Mouse (Mus musculus) layer of hippocampus, postnatal 10 days (tissue): ENCODE data around the gene Cpd. TPM values are rescaled to one million over a fixed set of nuclear protein-coding genes. Genes with fewer than 3 reads are reported as not detected.
"Not testable (repeated sequence)": the region's sequence is repeated elsewhere in the genome, so short reads cannot be mapped to it uniquely, and the experiment has no call there.

Experiments
- DNase-seq, 2 experiments: peaks; one replicate each; pipeline ENCODE4 v3.0.0; 2021; ENCODE audit warnings: low spot score in 2 of 2
- total RNA-seq, 2 experiments: library from RNA; stranded (reverse); gene quantifications; 2 replicates each; pipeline ENCODE4 v1.2.3; 2021

Gene Cpd
- total RNA-seq, 2 experiments from 2014 or later, result 78.0 to 78.1 TPM

DNA sequence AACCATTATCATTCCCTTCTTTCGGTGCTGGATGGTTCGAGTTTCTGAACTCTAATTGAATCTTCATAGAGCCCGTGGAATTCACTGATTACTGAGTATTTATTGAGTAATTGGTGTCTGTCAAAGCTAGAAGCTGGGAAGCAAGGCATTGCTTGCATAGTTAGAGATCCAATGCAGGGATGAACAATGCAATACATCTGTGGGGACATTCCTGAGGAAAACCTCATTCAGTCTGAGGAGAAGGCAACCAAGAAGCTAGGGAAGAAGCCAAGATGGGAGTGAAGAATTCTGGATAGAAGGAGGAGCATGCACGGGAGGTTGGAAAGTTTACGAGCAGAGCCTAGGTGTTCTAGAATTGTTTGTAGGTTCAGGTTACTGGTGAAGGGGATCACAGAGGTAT is 1.3 kb upstream of the Cpd start:
- no peak for DNase-seq

DNA sequence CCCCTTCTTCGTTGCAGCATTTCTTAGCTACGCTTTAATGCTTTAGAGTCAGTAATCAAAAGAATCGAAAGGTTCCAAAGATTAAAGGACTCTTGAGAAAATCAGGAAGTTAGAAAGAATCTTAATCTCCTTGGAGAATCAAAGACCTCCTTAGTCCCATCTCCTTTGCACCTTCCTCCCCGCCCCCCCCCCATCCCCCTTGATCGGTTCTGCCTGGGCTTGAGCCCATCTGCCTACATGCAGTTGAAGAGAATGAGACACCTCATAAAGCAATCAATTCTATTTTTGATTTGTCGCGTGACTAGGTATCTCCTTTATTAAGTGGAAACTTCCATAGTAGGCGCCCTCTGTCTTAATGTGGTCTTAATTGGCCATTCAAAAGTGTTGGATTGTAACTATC is 536 bp upstream of the Cpd start:
- DNase-seq, result no peak

DNA sequence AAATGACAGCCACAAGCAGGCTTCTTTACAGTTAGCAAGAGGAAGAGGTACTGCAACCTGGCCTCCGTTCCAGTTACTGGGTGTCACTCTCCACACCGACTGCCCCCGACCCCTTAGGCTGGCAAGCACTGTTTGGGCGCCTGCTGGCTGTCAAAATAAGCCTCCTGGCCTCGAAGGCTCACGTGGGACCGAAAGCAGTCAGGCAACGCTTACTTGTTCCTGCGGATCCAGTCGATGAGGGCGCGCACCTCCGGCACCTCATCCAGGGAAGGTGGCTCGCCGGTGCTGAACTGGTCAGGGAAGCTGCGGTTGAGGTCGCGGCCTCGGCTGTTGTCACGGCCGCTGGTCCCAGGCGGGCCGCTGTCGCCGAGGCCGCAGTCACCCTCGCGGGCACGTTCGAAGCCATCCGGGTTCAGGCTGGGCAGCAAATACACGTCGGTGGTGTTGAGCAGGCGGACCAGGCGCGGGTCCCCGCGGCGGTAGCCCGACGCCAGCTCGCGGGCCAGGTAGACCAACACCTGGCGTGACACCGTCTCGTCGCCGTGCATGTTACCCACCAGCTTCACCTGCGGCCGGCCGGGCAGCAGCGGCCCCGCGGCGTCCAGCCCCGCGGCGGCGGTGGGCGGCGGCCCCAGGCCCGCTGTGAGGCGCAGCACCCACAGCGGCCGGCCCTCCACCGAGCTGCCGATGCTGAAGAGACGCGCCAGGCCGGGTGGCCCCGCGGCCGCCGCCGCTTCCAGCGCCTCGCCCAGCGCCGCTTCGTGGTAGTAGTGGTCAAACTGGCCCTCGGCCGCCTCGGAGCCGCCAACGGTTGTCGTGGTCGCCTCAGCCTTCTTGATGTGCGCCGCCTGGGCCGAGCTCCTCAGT is 574 bp downstream of the Cpd start:
- DNase-seq, result peak; percentile 31 to 46

DNA sequence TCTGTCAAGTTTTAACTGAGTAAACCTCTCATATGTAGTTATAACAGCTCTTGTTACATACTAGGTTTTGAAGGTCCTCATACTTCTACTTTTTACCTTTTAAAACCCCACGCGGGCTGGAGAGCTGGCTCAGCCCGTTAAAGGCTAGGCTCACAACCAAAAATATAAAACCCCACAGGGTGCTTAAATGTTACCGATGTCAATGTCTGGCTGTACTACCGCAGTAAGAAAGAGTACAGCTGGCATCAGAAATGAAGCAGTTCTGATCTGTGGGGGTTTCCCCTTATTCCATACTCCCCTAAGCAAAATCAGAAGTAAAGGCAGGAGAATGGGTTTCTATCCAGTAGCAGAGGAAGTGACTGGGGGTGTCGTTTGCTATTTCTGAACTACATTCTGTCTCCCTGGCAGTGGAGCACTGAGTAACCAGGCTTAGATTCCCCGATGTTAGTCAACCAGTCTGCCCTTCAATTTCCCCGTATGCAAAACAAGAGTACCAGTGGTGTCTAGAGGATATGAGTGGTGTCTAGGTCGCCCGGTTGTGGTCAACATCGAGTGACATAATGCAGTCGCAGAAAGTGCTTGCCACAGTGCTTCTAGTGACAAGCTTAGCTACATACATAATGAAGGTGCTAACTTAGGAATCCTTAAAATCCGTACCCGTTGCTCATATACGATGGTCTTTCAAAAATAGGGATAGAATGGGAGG is 1.4 kb downstream of the Cpd start:
- DNase-seq, result peak in 1 of 2 experiments; percentile 36

DNA sequence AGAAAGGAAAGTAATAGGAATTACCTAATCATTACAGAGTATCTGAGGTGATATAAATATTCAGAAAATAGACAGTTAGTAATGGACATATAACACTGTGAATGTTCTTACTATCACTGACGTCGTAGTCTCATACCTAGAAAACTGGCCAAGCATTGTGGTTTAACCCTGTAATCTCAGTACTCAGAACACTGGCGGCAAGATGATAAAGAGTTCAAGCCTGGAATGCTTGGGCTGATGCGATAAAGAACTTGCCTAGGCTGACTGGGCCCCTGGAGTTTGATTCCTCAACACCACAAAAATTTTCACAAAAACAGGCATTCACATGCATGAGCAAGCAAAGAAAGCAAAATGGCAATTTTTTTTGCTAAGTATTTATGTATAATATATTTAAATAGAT is 8.2 kb downstream of the Cpd start:
- no peak for DNase-seq

DNA sequence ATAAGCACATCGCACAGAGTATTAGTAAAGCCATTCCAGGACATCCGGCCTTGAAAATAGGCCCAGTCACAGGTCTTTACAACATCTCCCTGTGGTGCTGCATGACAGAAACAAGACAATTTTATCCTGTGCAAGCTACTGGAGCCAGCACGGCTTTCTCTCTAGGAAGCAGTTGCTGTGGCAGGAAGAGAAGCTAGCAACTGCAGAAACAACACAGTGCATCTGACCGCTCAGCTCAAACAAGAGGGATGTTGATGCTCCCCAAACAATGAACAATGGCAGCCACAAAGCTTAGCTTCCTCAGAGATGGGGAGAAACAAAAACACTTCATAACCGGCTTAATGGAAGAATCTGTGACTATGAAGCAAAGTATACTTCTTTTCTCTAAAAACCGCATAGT is 10.5 kb downstream of the Cpd start:
- DNase-seq, result no peak

DNA sequence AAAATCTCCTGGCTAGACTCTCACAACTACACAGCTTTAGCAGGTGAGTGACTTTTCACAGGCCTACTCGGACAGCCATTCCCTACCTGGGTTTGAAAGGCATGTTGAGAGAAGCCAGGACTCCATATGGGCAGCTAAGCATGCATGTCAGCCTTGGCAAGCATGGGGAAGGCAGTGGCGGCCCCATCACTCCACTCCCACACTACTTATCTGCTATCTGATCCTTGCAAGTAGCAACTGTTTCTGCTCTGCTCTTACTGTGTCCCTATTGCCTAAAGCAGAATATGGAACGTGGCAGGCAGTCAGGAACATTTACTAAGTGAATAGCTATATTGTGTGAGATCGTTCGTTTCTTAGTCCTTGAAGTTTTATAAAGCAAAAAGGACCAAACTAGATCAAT is 10.9 kb downstream of the Cpd start:
- no peak for DNase-seq

DNA sequence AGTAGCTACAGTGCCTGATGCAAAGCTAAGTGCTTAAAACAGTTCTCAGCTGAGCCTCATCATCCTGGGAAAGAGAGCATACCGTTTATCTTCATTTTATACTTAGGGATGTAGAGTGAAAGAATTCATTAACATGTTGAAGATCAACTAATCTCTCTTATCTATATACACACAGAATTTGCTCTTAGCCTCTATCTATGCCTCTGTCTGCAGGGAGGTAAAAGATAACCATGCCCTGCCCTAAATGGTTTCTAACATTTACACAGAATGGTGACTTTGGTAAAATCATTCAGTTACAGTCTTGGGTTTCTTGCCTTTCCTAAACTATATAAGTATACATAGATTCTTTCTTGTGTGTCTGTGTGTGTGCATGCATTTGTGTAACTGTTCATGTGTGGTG is 12.2 kb downstream of the Cpd start:
- DNase-seq, result no peak

DNA sequence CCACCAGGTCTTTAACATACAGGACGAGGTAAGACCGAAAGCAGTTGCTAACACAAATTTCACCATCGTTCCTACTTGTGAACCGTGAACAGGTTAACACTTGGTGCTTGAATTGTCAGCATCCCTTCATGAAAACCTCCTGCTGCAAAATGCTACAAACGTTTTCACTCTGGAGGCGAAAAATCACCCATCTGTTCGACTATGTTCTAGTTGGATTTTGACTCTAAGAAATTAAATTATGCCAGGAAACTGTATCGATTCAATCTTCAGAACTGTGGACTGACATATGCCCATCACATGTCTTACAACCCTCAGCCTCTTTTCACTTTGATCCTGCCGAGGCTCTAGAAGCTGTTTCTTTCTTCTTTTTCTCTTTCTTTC is 21.9 kb downstream of the Cpd start:
- DNase-seq, result no peak

DNA sequence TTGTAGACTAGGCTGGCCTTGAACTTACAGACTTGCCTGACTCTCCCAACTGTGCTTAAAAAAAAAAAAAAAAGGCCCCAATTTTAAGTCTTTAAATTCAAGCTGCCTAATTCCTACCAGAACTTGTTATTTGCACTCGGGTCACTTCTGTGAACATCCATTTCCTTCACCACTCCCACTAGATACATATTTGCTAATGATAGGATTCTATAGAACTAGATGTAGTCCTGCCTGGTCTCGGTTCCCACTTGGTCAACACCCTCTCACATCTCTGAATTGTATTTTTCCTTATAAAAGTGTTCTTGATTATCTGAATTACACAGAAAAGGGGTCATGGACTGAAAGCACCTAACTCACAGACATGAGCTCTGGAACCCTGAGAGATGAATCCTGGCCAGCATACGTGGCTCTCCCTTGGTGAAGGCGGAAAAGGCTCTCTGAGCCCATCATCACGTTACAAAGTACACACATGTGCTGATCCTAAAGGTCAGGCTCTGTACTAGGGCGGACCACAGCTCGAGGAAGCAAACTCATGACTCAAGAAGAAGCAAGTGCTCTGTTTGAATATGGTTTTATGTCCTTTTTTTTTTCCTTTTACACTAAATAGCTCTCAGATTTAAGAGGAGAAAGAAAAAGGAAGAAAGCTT is 22.5 kb downstream of the Cpd start:
- DNase-seq, result no peak

DNA sequence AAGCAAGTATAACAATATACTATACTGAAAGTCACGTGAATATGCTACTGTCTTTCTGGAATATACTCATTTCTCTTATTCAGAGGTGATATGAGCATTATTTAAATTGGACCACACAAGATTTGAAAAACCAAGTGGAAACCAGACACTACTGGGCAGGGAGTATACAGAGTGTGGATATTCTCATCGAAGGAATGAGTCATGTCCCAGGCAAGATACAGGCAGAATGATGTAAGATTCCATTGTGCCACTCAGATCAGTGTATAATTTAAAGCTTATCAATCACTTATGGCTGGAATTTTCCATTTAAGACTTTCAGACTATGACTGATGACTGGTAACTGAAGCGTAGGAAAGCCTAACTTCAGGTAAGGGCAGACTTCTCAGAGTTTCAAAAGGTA is 23.2 kb downstream of the Cpd start:
- no peak for DNase-seq

DNA sequence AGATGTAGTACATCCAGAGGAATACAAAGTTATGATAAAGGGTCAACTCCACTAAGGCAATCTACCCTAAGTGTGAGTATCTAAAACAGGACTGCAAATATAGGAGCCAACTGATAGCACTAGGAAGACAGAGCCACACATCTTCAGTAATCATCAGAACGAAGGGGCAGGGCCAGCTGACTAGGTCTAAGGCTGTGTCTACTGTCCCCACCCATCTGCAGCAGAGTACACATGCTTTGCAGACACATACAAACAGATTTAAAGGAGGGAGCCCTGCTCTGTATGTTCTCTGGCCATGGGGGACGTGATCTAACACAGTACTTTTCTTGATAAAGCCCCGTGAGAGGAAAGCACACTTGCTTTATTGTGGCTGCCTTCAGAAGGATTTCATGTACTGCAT is 25.5 kb downstream of the Cpd start:
- DNase-seq, result no peak

DNA sequence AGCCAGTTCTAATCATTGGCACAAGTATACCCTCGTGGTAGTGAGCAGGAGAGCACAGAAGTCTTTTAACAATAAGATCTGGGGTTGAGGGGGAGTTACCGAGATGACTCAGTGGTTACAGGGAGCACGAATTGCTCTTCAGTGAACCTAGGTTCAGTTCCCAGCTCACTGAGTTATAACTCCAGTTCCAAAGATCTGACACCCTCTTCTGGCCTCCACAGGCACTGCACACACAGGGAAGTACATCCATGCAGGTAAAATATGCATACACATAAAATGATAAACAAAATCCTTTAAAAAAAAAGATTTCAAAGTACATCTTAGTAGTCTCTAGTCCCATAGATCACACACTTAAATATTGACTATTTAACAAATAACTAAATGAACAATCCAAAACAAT is 29.2 kb downstream of the Cpd start:
- DNase-seq, result no peak

DNA sequence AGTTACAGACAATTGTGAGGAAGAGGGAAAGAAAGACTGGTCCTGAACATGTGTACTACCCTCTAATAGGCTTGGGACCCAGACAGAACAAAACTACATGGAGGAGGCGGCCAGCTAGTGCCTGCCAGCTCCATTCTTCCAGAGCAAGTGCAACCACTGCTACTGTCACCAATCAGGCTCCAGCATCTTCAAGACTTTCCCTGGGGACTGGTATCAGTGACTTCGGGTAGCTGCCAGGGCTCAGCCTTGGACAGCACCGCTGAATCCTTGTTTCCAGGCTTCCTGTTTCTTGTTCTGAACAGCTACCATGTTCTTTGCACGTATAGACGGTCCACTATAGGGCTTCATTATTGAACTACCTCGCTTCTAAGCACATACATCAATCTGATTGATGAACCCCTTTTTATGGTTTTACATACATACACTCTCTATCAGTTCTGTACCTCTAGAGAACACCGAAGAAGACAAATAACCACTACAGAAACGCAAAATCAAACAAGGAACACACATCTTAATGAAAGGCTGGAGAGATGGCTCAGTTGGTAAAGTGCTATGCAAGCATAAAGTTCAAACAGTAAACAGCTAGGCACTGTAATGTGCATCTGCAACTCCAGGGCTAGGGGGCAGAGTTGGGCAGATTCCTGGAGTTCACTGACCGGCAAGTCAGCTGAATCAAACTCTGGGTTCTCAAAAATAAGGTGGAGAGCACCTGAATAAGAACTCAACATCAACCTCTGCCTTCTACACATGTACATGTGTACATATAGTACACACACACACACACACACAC is 35.9 kb downstream of the Cpd start:
- no peak for DNase-seq

DNA sequence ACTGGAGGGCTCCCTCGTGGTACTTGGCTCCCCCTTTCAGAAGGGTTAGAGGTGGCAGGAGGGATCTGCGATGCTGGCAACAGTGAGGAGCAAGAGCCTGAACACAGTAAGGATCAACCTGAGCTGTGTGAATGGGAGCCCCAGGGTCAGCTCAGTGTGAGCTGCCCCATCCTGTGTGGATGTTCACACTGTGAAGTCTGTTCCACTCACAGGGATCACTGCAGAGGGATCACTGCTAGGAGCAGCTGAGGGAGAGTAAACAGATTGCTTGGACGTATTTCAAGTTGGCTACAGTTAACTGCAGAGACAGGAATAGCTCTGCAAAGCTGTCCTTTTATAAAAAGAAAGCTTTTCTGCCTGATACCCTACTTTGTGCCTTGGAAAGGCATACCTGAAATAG is 37.4 kb downstream of the Cpd start:
- DNase-seq, result peak; percentile 28 to 42

DNA sequence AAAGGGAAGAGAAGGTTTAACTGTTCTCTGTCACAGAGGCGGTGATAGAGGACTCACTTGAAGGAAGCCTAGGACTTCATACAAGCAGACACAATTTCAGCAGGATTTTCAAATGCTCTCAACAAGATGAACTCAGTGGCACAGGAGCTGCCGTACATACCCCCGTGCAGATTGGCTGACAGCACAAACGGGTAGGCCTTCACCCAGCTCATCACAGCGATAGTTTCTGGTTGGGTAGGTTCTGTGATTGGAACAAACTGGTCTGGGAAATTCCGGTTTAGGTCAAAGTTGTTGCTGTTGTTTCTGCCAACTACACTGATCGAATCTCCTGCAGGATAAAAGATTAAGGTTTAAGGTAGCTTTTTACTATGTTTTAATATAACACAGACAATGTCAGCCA is 38.3 kb downstream of the Cpd start:
- DNase-seq, result no peak

DNA sequence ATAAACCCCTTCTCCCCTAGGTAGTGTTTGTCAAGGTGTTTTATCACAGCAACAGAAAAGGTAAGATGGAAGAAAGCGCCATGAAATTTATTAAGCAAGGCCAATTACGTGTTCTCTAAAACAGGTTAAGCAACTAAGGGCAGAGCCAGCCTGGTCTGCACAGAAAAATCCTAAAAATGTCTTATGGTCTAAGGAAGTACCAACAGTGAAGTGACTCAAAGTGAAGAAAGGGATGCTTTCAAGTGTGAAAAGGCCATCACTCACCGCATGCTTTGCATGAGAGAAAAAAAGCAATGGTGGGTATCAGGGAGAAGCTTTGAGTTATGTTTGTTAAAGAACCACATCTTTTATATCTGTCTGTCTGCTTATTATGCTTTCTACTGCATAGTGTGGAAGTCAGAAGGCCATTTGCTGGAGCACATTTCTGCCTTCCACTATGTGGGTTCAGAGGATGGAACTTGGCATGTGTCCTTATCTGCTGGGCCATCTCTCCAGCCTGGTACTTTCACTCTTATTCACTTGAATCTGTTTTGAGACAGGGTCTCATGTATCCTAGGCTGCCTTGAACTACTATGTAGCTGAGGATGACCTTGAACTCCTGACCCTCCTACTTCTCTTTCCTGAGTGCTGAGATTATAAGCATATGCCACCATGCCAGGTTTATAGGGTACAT is 39.7 kb downstream of the Cpd start:
- DNase-seq, result no peak

DNA sequence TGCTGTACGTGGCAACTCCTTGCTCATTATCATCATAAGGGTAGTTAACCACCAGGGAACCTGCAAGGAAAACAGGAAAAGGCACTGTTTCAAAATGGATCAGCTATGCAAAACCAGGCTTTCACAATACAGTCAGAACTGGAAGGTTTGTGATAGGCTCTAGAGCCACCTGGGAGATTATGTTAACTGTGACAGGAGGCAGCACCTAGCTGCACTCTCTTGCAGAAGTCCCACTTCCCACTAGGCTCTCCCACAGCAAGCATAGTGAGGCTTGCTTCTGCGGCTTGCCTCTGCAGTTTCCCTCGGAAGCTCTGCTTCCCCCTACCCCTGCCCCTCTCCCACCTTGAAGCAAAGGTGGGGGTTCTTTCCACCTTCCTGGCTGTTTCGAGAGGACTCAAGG is 40.8 kb downstream of the Cpd start:
- no peak for DNase-seq

DNA sequence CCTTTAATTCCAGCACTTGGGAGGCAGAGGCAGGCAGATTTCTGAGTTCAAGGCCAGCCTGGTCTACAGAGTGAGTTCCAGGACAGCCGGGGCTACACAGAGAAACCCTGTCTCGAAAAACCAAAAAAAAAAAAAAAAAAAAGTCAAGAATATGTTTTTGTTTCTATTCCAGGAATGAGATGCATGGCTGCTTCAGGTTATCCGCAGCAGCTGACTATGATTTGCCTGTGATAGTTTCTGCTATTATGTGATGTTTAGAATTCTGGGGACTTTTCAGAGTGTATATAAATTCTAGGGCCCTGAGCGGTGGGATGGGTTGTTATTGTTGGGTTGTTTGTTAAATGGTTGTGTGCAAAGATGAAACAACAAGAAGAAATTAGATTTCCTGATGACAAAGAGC is 41.7 kb downstream of the Cpd start:
- DNase-seq, result not testable (repeated sequence)

DNA sequence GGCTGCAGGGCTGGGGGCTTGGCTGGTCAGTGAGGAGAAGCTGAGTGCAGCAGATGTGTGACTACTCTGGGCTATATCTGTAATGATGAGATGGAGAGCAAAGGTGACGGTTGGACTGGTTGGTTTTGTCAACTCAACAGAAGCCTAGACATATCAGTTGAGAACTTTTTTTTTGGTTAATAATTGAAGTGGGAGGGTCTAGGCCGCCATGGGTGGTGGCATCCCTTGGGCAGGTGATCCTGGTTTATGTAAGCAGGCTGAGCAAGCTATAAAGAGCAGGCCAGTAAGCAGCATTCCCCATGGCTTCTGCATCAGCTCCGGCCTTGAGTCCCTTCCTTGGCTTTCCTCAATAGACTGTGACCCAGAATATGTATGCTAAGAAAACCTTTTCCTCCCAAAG is 43.6 kb downstream of the Cpd start:
- DNase-seq, result no peak

DNA sequence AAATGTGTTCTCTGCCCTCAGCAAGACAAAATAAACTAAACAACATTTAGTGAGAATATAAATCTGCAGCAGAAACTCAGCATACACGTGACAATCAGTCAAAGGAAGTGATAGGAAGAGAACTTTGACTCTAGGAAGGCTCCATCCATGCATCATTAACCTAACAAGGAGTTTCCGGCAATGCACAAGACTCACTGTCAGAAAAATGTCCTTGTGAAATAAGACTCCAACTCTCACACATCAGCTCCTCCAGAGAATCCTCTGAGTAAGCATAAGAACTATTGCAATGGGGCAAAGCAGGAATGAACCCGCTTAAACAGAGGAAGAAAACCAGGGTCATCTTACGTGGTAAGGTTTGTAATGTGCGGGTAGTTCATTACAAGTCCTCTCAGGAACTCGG is 49.6 kb downstream of the Cpd start:
- DNase-seq, result no peak
